Mouse (Mus musculus) stomach, postnatal 0 days (tissue): ENCODE results near the gene Olfr536. TPM values are rescaled to one million over a fixed set of nuclear protein-coding genes. Genes with fewer than 3 reads are reported as not detected.
"Not testable (repeated sequence)": the region's sequence is repeated elsewhere in the genome, so short reads cannot be mapped to it uniquely, and the experiment has no call there.

Experiments
- ATAC-seq: fragments of 200-750 bp; cut with Nextera tagmentation; 2 replicates; pipeline ENCODE4 v1.8.0; 2017; ENCODE audit not compliant: low FRiP score, low TSS enrichment
- DNase-seq: peaks from one replicate; pipeline ENCODE4 v3.0.0-alpha.2; 2016; ENCODE audit warnings: low spot score
- H3K27ac ChIP-seq: fragments of 300-500 bp; sonication (generic); replicated peaks from 2 replicates; pipeline ENCODE4 v1.5.1; 2014; ENCODE audit warnings: mild to moderate bottlenecking, control low read depth
- H3K27me3 ChIP-seq: fragments of 300-500 bp; sonication (generic); 2 replicates; pipeline ENCODE4 v1.6.1; 2014; ENCODE audit warnings: low read length; ENCODE audit not compliant: control insufficient read depth, insufficient read depth
- H3K36me3 ChIP-seq: fragments of 300-500 bp; sonication (generic); 2 replicates; pipeline ENCODE4 v1.6.1; 2014; ENCODE audit warnings: low read length, mixed read lengths; ENCODE audit not compliant: control insufficient read depth, insufficient read depth
- H3K4me1 ChIP-seq: fragments of 300-500 bp; sonication (generic); replicated peaks from 2 replicates; pipeline ENCODE4 v1.6.1; 2014; ENCODE audit warnings: antibody characterized with exemption; ENCODE audit not compliant: control insufficient read depth, insufficient read depth
- H3K4me2 ChIP-seq: fragments of 300-500 bp; sonication (generic); replicated peaks from 2 replicates; pipeline ENCODE4 v1.6.1; 2014; ENCODE audit warnings: low read depth, mild to moderate bottlenecking, control low read depth, moderate library complexity
- H3K4me3 ChIP-seq: fragments of 300-500 bp; sonication (generic); 2 replicates; pipeline ENCODE4 v1.5.1; 2014; ENCODE audit warnings: low read depth, low read length, control low read depth
- H3K9ac ChIP-seq: fragments of 300-500 bp; sonication (generic); 2 replicates; pipeline ENCODE4 v1.6.1; 2014; ENCODE audit warnings: mild to moderate bottlenecking, low read length, control low read depth, mixed read lengths
- H3K9me3 ChIP-seq: fragments of 300-500 bp; sonication (generic); 2 replicates; pipeline ENCODE4 v1.6.1; 2016; ENCODE audit warnings: low read length; ENCODE audit not compliant: control insufficient read depth
- CTCF ChIP-seq: IDR thresholded peaks from 2 replicates; pipeline ENCODE4 v1.5.1; 2016; ENCODE audit warnings: antibody characterized with exemption, low read depth, mild to moderate bottlenecking, moderate library complexity
- EP300 ChIP-seq: optimal IDR thresholded peaks from 2 replicates; pipeline ENCODE3; 2016; ENCODE audit warnings: antibody characterized with exemption
- WGBS: fragments of 180-500 bp; shearing (Covaris S2); extraction: QIAGEN DNeasy Blood & Tissue Kit; methylation state at CpG from one replicate; pipeline ENCODE4 v1.1.7; 2014; 5-methylcytosine and 5-hydroxymethylcytosine counted together
- polyA plus RNA-seq: library from polyadenylated mRNA; unstranded; fragments of >200 nt; fragmentation: Nextera tagmentation; extraction: Ambion mirVana; gene quantifications from 2 replicates; pipeline ENCODE4 v1.2.1, GENCODE M21; 2015

Olfr536 gene
- polyA plus RNA-seq = not detected in 2 replicates

DNA sequence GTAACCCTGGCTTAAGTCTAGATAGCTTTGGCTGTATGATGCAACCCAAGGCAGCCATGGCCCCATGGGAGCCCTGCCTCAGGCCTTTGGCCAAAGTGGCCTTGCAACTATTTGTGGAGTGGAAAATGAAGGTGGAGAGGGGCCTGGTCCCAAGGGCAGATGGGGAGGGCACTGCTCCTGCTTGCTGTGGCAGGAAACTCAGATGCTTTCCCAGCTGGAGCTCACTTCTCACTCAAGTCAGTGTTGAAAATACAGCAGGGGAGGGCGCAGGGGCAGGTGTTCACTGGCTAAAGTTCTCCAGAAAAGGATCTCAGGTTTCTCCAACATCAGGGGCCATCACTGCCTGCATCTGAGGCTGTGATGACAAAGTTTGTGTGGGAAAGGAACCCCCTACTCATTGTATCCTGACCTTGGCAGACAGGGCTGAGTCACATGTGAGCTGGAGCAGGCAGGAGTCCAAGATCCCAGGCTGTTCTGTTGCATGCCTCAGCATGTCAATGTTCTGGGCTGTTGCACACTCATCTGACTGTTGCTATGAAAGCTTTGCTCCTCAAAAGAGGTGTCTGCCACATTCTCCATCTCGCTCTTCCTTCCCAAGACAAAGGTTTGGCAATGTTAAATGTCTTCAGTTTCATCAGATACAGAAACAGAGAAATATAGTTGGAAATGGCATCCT is at the start of gene Olfr536:
Olfr536 (minus strand) TSS at position 51 of the 676 bp plus-strand sequence.
- H3K36me3 ChIP-seq, H3K4me1 ChIP-seq, H3K27me3 ChIP-seq, H3K9me3 ChIP-seq, H3K9ac ChIP-seq, H3K4me2 ChIP-seq, ATAC-seq, H3K27ac ChIP-seq, H3K4me3 ChIP-seq, DNase-seq: not testable (repeated sequence)
- 60% methylated on average over 1 of the region's 2 CpGs for WGBS

DNA sequence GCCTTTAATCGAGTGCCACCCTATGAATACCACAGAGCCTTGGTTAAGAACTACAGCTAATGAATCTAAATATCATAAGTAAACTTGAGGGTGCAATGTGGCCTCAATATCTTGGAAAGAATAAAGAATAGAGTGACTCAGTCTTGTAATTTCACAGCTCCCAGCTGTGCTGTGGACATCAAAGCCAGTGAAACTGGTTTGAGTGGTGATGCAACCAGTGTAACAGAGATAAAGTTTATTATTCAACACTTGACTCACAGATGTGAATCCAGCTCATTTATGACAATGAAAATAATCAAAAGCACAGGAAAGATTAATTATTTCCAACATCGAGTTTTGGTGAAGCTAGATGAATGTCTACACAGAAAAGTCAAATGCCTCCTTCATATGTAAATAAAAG is 32.5 kb upstream of the Olfr536 start:
- no peak for ATAC-seq
- 64% methylated on average over 2 of the region's 2 CpGs for WGBS
- TF ChIP-seq EP300 = no peak
- no peak for TF ChIP-seq CTCF

DNA sequence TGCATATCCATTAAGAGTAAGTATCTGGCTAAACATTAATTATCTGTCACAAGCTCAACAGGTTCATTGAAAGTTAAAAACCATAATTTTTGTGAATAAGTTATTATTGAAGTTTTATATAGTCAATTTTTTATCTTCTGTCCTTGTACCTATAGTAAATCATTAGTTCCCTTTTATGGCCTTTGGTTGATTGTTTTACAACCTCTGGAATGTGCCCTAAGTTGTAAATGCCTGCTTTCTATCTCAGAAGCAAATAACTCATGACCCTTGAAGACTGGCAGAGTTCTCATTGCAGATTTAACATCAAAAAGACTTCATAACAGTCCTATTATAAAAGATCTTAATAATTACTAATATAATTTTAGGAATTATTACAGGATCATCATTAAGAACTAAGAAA is 12.5 kb downstream of the Olfr536 start:
- Histone ChIP-seq H3K9ac (no peak overlapping the region), H3K4me3 (no peak overlapping the region), H3K9me3 (no peaks in the 10 kb centered on the region), H3K36me3 (no peaks in the 10 kb centered on the region), H3K27me3 (no peaks in the 10 kb centered on the region), H3K4me1 (no peaks in the 10 kb centered on the region), H3K4me2 (no peak overlapping the region), H3K27ac (no peak overlapping the region)
- ATAC-seq (no peak), DNase-seq (no peak)
- no peak for TF ChIP-seq EP300
- no peak for TF ChIP-seq CTCF

More for the DNA sequence above, 32.5 kb upstream of the Olfr536 start:
- Histone ChIP-seq H3K4me1 (no peaks in the 10 kb centered on the region), H3K27me3 (no peaks in the 10 kb centered on the region), H3K36me3 (no peaks in the 10 kb centered on the region), H3K27ac (no peak overlapping the region), H3K4me2 (no peak overlapping the region), H3K4me3 (no peak overlapping the region), H3K9me3 (no peaks in the 10 kb centered on the region), H3K9ac (no peak overlapping the region)
- DNase-seq = no peak

DNA sequence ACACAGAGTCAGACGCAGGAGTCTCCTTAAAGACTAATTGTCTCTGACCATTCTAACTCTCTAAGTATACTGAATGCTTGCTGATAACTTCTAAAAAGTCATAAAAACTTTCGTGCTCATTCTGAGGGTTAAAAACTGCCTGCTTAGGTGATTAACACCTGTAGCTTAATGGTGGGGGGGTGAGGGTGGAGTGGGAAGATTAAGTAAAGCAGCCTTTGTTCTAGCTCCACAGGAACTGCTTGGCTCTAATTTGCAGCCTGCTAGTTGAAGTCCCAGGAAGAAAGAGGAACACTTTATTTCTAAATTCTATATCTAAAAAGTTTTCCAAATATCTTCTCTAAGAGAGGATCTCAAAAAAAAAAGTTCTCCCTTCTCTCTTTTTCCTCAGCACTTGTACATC is 13.0 kb downstream of the Olfr536 start:
- DNase-seq (no peak), ATAC-seq (no peak)
- Histone ChIP-seq H3K9me3 (no peaks in the 10 kb centered on the region), H3K4me1 (no peaks in the 10 kb centered on the region), H3K9ac (no peak overlapping the region), H3K27me3 (no peaks in the 10 kb centered on the region), H3K27ac (no peak overlapping the region), H3K4me2 (no peak overlapping the region), H3K36me3 (no peaks in the 10 kb centered on the region), H3K4me3 (no peak overlapping the region)
- WGBS = 33% methylated on average over 2 of the region's 2 CpGs
- TF ChIP-seq CTCF (no peak), EP300 (no peak)

DNA sequence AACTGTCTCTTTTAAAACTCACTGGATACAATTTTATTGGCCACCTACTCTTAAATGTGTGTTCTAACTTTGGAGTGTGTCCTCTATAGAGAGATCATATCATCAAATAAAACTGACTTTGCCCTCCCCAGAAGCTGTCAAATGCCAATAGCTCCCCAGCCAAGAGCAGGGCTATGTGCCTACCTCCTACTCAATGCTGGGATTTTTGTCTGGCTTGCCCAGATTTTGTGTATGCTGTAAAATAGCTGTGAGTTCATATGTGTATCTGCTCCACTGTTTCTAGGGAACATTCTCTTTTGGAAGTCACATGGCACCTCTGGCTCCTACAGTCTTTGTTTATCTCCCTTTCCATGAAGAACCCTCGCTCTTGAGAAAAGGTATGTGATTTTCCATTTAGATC is 18.2 kb downstream of the Olfr536 start:
- Histone ChIP-seq H3K9ac (no peak overlapping the region), H3K27ac (no peak overlapping the region), H3K4me3 (no peak overlapping the region), H3K27me3 (no peaks in the 10 kb centered on the region), H3K9me3 (no peaks in the 10 kb centered on the region), H3K4me2 (no peak overlapping the region), H3K4me1 (no peaks in the 10 kb centered on the region), H3K36me3 (no peaks in the 10 kb centered on the region)
- no peak for TF ChIP-seq EP300
- no peak for TF ChIP-seq CTCF
- WGBS = 79% methylated on average over 1 of the region's 1 CpGs
- ATAC-seq (no peak), DNase-seq (no peak)

DNA sequence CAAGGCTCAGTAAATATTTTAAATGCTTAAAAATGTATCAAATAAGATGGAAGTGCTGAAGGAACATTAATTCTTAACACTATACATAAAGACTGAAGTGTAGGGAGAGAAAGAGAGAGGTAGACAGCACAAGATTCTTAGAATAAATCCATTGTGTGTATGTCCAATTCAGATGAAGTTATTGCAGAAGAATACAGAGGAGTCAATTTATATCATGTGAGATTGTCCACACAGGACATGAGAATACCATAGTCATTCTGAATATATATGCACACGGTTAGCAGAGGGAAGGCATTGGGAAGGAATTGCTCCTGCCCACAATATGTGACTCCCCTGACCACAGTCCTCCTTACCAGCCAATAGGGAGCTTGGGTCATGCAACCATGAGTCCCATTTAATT is 23.3 kb downstream of the Olfr536 start, which contains the start of gene Olfr535:
Olfr535 (plus strand) TSS at position 301 of the 400 bp plus-strand sequence.
- H3K9me3 ChIP-seq = no peaks in the 10 kb centered on the region
- ATAC-seq = no peak
- H3K9ac ChIP-seq = no peak within 1 kb of the TSS
- no peak for DNase-seq
- no peak within 1 kb of the TSS for H3K4me2 ChIP-seq
- no peaks in the 10 kb centered on the region for H3K27me3 ChIP-seq
- H3K27ac ChIP-seq = no peak within 1 kb of the TSS
- no peaks in the 10 kb centered on the region for H3K4me1 ChIP-seq
- no peak within 1 kb of the TSS for H3K4me3 ChIP-seq
- no peaks in the 10 kb centered on the region for H3K36me3 ChIP-seq
- 76% methylated on average over 1 of the region's 1 CpGs for WGBS
- TF ChIP-seq CTCF = no peak
